ENCODE assay signal across 28 mouse cellular contexts in the genomic region with DNA sequence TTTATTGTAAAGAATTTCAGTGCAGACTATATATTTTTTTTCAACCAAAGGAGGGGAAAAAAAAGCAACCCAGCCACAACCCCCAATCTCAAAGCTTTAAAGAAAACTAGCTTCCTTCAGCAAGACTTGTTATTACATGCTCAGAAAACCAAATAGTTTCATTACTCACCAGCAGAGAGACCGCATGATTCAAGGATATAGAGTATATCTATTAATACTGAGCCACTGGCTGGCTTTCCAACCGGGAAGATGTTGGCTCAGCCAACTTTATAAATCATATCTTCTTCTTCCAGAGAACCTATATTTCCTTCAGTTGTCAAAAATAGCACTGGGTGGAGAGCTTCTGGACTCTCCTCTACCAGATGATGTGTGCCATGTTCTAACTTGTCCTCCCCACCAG.
DNase-seq lines count a peak whose midpoint lies in the region; ATAC-seq and TF ChIP-seq lines count a peak whose summit lies in the region.
"Had no signal": no experiment of that assay in that cellular context is flagged by ENCODE, and none has a peak within 500 bp of the region (broad histone marks: within the 10 kb centered on the region; RNA-seq: fewer than 3 reads in every experiment).

No protein-coding gene starts in this region.

- DNase-seq in heart, adult 11 months, result peak; percentile 9
- DNase-seq in heart, adult 8-10 months (ENCODE audit: low spot score), result no peak
- DNase-seq in NIH3T3 (ENCODE audit: low read depth), result peak; percentile 35
- peak; percentile 68 for DNase-seq in embryonic facial prominence, embryonic 14.5 days (ENCODE audit: low spot score)
- no peak for DNase-seq in layer of hippocampus, postnatal 36 days
- DNase-seq in kidney, postnatal 4 days, result no peak
- DNase-seq in kidney, adult 11 months, result no peak
- DNase-seq: adrenal gland, adult 8-10 months; adrenal gland, postnatal 25 days; cerebellum, adult 11-12 months; cerebellum, adult 8-10 months; cerebellum, postnatal 10 days; cerebellum, postnatal 36 days; embryo, embryonic 11 days; forebrain, postnatal 0 days; gastrocnemius, postnatal 10 days; gastrocnemius, postnatal 36 days; heart, postnatal 10 days; heart, postnatal 36 days had no signal

- H3K4me2 ChIP-seq in embryonic facial prominence, embryonic 14.5 days (ENCODE audit: low read depth, low read length), result no peak overlapping the region
- peak overlapping the region; percentile 12 for H3K4me2 ChIP-seq in myocyte (ENCODE audit: low read depth)
- H3K4me2 ChIP-seq: heart, embryonic 12.5 days; heart, embryonic 15.5 days; hindbrain, embryonic 13.5 days had no signal

- TF ChIP-seq POLR2A in myocyte (IDR thresholded peaks at IDR 0.05; ENCODE audit: insufficient read length, low read depth), result no peak

- no peaks in the 10 kb centered on the region for H3K4me1 ChIP-seq in embryonic facial prominence, embryonic 14.5 days (ENCODE audit: control insufficient read depth, insufficient read depth, low read length)

- H3K36me3 ChIP-seq in embryonic facial prominence, embryonic 14.5 days (ENCODE audit: control insufficient read depth, insufficient read depth, low read length), result no peaks in the 10 kb centered on the region
- no peaks in the 10 kb centered on the region for H3K36me3 ChIP-seq in myocyte (ENCODE audit: control insufficient read depth, insufficient read depth)
- H3K36me3 ChIP-seq: heart, embryonic 12.5 days; heart, embryonic 15.5 days; hindbrain, embryonic 10.5 days; hindbrain, embryonic 13.5 days had no signal

- H3K4me3 ChIP-seq in embryonic facial prominence, embryonic 14.5 days (ENCODE audit: low read depth, low read length), result no peak overlapping the region
- no peak overlapping the region for H3K4me3 ChIP-seq in myocyte
- H3K4me3 ChIP-seq: heart, embryonic 12.5 days; heart, embryonic 15.5 days; hindbrain, embryonic 10.5 days; hindbrain, embryonic 13.5 days had no signal

- no peak overlapping the region for H3ac ChIP-seq in myocyte (ENCODE audit: control insufficient read depth, insufficient read length)

- 71% methylated on average over 2 of the region's 2 CpGs for WGBS in embryonic facial prominence, embryonic 14.5 days

- no peaks in the 10 kb centered on the region for H3K27me3 ChIP-seq in embryonic facial prominence, embryonic 14.5 days (replicated peaks; ENCODE audit: control insufficient read depth, insufficient read depth, low read length)
- no peaks in the 10 kb centered on the region for H3K27me3 ChIP-seq in myocyte (ENCODE audit: control insufficient read depth, insufficient read depth, insufficient read length)
- H3K27me3 ChIP-seq: heart, embryonic 12.5 days; heart, embryonic 15.5 days; hindbrain, embryonic 13.5 days had no signal

- no peaks in the 10 kb centered on the region for H3K9me3 ChIP-seq in embryonic facial prominence, embryonic 14.5 days (ENCODE audit: control insufficient read depth, low read length)
- H3K9me3 ChIP-seq: heart, embryonic 12.5 days; heart, embryonic 15.5 days; hindbrain, embryonic 10.5 days; hindbrain, embryonic 13.5 days had no signal

- ATAC-seq in embryonic facial prominence, embryonic 14.5 days (ENCODE audit: low read depth), result peak; percentile 41; the same call in 1 of the 2 replicates
- ATAC-seq: activated CD4-positive, CD25-positive, alpha-beta regulatory T cell, adult 4 months; CD4-positive, CD25-positive, alpha-beta regulatory T cell, adult 4 months; forebrain, embryonic 14.5 days; forebrain, postnatal 0 days; hindbrain, embryonic 16.5 days had no signal

- H3K9ac ChIP-seq in embryonic facial prominence, embryonic 14.5 days (ENCODE audit: low read depth, low read length), result no peak overlapping the region
- H3K9ac ChIP-seq: forebrain, postnatal 0 days; heart, embryonic 12.5 days; heart, embryonic 15.5 days; hindbrain, embryonic 13.5 days had no signal

- no peaks in the 10 kb centered on the region for H3K79me2 ChIP-seq in myocyte (ENCODE audit: control insufficient read depth, insufficient read depth)

- 0 out of 2 replicates have a peak overlapping the region, but pooled peaks have one; percentile 8 for H3K27ac ChIP-seq in embryonic facial prominence, embryonic 14.5 days (replicated peaks; ENCODE audit: low read depth, low read length)
- H3K27ac ChIP-seq: heart, embryonic 15.5 days; hindbrain, embryonic 10.5 days; hindbrain, embryonic 13.5 days had no signal

TF ChIP-seq in myocyte, 11 proteins besides CTCF, POLR2A, EP300 and RAD21:
- no peak for TF ChIP-seq E2F4 (IDR thresholded peaks at IDR 0.05; ENCODE audit: insufficient read depth)
- no peak for TF ChIP-seq SRF (IDR thresholded peaks at IDR 0.05; ENCODE audit: control insufficient read depth, insufficient read length, low read depth)
- TF ChIP-seq USF1 (IDR thresholded peaks at IDR 0.05; ENCODE audit: low read depth), result no peak
- no peak for TF ChIP-seq TCF12 (IDR thresholded peaks at IDR 0.05; ENCODE audit: insufficient read depth, poor library complexity, severe bottlenecking)
- TF ChIP-seq MAX (IDR thresholded peaks at IDR 0.05; ENCODE audit: low read depth), result no peak
- TF ChIP-seq REST (IDR thresholded peaks at IDR 0.05; ENCODE audit: insufficient read depth, insufficient read length), result no peak
- no peak for TF ChIP-seq POLR2AphosphoS2 (IDR thresholded peaks at IDR 0.05; ENCODE audit: insufficient read length, low read depth)
- TF ChIP-seq MYOD1 (IDR thresholded peaks at IDR 0.05; ENCODE audit: control insufficient read depth in 1 of 3, insufficient read length in 2 of 3, low read depth in 2 of 3), result no peak
TF ChIP-seq in myocyte: peak in this region for 0.

Comparison
In these comparisons a context has a peak if more than half of its experiments do, and no peak if none do; other contexts are left out.
1. DNase-seq: peak in heart, adult 11 months (single experiment), NIH3T3 (single experiment) and embryonic facial prominence, embryonic 14.5 days (single experiment); none in heart, adult 8-10 months (single experiment), layer of hippocampus, postnatal 36 days (0 of 2), kidney, postnatal 4 days (0 of 2) and kidney, adult 11 months (single experiment).